Mouse (Mus musculus): Measurements from ENCODE around the gene Aim2.

DNA sequence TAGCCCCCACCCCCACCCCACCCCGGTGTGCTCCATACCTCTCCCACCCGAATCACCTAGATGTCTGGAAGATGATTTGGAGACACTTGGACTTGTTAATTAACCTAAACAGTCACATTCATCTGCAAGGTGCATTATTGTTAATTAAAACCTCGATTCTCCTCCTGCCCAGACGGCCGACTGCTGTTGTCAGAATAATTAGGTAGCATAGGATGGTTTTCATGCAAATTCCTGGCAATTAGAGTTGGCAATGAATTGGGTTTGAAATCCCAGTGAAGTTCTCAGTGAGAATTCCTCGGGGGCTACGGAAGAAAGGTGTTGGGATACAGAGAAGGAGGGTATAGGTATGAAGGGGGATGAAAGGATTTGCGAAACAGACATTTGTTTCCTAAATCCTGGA, 22.2 kb upstream of the Aim2 start:
- TF ChIP-seq GATA1 (IDR thresholded peaks at IDR 0.05; ENCODE audit: borderline replicate concordance, low read length) (no peak), FLI1 (IDR thresholded peaks at IDR 0.05; ENCODE audit: low read length) (no peak)

Measured in megakaryocyte, embryonic 14.5 days (primary cell).